Mouse (Mus musculus) liver, adult 2 months (tissue): ENCODE data around the gene Nxf1.
A peak's percentile ranks its signal among the peaks of the same experiment; 100 is the strongest.

ENCODE experiments used
- CTCF ChIP-seq: fragments of 200-500 bp; IDR thresholded peaks from 2 replicates; pipeline ENCODE4 v1.5.1; 2011; ENCODE audit warnings: low read depth, low read length, control low read depth
- POLR2A ChIP-seq: fragments of 200-500 bp; IDR thresholded peaks from 2 replicates; pipeline ENCODE4 v1.6.1; 2011; ENCODE audit warnings: low read length, control low read depth; ENCODE audit not compliant: insufficient read depth; ENCODE audit errors: extremely low read depth

DNA sequence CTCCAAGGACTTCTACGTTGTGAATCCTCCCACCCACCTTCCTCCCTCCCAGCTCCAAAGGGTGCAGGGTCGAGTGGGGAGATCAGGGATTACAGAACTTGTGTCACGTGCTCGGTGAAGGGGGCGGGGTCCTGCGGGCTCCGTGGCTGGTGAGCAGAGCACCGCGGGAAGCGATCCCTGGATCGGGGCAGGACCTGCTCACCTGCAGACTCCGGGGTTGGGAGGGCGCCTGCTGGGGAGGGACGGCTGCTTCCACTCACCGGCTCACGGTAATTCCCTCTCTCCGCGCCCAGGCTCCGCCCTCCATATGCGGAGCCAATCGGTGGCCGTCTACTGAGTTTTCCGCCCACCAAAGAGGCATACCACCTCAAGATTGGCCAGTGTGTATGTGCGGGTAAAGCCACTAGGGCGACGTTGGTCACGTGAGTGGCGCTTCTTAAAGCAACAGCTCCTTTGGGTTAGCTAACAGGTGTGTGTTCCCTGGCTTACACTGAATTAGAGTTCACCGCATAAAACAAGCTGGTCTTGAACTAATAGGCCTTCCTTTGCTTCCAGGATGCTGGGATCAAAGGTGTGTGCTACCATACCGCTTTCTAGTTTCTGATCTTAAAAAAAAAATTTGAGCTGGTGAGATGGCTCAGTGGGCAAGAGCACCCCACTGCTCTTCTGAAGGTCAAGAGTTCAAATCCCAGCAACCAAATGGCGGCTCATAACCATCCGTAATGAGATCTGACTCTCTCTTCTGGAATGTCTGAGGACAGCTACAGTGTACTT lies 29.3 kb downstream of the Nxf1 start, which contains the start of gene Taf6l:
- TF ChIP-seq POLR2A (no peak), CTCF (peak; percentile 19; the same call in 1 of the 2 replicates)
